Mouse (Mus musculus) brown adipose tissue, adult 24 weeks (tissue): Measurements from ENCODE around the gene Igsf8. TPM values are rescaled to one million over a fixed set of nuclear protein-coding genes. Genes with fewer than 3 reads are reported as not detected.
A peak's percentile ranks its signal among the peaks of the same experiment; 100 is the strongest.

Source experiments
- H3K27ac ChIP-seq: fragments of 200-500 bp; replicated peaks from 2 replicates; pipeline ENCODE4 v1.5.1; 2012; ENCODE audit warnings: low read depth, mild to moderate bottlenecking, low read length
- H3K4me1 ChIP-seq: fragments of 200-500 bp; 2 replicates; pipeline ENCODE4 v1.6.1; 2012; ENCODE audit warnings: low read length, mixed read lengths; ENCODE audit not compliant: control insufficient read depth, insufficient read depth, insufficient read length
- H3K4me3 ChIP-seq: fragments of 200-500 bp; 2 replicates; pipeline ENCODE4 v1.5.1; 2012; ENCODE audit warnings: low read depth, mild to moderate bottlenecking, low read length, moderate library complexity; ENCODE audit not compliant: insufficient read depth
- polyA plus RNA-seq: library from polyadenylated mRNA; stranded (reverse); fragments of >200 nt; gene quantifications from 2 replicates; pipeline ENCODE4 v1.2.4, GENCODE M21; 2012; ENCODE audit not compliant: missing spikeins, insufficient read depth, insufficient read length

Igsf8 gene
- polyA plus RNA-seq, 1 experiment, result 10.5 TPM

DNA sequence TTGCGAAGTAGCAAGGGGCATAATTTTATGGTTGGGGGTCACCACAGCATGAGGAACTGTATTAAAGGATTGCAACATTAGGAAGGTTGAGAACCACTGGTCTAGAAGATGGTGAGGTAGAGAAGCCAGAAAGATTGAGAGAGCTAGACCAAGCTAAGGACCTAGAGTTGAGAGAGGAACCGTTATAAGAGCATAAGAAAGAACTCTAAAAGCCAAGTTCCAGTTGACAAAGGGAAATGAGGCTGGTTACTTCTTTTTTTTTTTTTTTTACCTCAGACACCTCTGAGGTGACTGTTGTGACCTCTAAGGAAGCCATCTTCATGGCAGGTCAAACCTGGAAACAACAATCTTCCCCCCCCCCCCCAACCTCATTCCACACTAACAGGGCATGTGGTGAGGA lies 43.7 kb downstream of the Igsf8 start:
- Histone ChIP-seq H3K4me3 (no peak overlapping the region), H3K4me1 (peaks cover 10% of the 10 kb centered on the region; the same call in 1 of the 2 replicates), H3K27ac (no peak overlapping the region)

DNA sequence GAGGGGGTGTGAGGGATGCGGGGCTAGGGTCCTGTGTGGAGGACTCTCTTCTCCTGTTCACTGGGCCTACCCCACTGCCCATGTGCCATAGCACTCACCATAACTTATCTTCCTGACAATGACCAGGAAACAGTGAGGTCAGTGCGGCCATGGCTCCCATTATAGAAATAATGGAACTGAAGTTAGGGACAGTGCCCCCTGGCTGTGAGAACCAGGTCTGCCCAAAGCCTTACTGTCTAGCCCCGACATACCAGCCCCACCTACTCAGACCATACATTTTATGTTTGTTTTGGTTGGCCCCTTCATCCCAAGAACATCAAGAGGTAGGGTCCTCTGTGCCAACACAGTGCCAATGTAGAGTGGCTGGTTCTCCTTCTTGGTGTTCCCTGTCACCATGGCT lies 44.2 kb downstream of the Igsf8 start:
- no peak overlapping the region for H3K27ac ChIP-seq
- H3K4me1 ChIP-seq, result peaks cover 7% of the 10 kb centered on the region; the same call in 1 of the 2 replicates
- H3K4me3 ChIP-seq, result no peak overlapping the region

DNA sequence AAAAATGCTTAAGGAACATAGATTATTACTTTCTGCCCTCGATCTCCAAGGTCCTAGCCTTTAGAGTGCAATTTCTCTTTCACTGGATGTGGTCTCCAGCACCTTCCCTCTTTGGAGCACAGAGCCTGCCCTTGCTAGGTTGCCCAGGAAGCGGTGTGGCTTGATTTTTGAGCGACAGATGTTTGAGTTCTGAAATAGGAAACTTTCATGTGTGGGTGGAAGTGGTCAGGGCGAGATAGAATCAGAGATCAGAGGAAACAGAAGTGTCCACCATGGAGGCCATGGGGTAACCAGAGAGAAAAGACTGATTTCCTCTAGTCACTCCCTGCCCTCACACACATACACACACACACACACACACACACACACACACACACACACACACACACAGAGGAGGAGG lies 44.8 kb downstream of the Igsf8 start:
- Histone ChIP-seq H3K4me1 (0 out of 2 replicates have a peak, but pooled peaks cover 2% of the 10 kb centered on the region), H3K27ac (no peak overlapping the region), H3K4me3 (no peak overlapping the region)

DNA sequence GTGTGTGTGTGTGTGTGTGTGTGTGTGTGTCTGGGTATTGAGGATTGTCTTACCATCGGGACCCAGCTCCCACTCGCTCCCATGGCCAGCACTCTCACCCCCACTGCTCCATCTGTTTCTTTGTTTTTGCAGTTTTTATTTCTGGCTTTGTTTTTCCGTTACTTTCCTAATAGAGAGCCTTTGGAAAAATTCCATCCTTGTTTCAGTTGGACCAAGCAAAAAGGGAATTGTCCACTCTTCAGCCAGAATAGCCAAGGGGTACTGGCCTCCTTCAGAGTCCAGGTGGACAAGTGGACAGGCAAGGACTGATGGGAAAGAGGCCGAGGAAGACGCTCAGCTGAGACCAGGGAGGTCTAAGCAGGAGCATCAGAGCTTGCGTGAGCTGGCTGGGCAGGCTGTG lies 45.4 kb downstream of the Igsf8 start:
- Histone ChIP-seq H3K4me1 (0 out of 2 replicates have a peak, but pooled peaks cover 2% of the 10 kb centered on the region), H3K4me3 (no peak overlapping the region), H3K27ac (no peak overlapping the region)

DNA sequence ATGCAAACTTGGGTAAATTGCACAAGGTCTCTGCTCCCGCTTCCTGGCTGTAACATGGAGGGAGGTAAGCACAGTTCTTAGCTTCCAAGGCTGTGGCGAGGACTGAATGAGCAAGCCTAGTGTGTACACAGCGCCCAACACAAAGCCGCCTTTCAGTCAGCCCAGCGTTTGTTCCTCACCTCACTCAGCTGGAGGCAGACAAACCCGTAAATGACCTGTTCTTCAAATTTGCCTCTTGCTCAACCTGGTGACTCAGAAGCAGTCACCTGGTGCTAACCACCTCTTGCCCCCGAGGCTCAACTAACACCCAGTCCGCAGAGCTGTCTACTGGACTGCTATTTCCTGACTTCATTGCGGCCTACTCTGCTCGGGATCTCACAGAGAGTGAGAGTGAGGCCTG lies 46.5 kb downstream of the Igsf8 start:
- Histone ChIP-seq H3K4me1 (0 out of 2 replicates have a peak, but pooled peaks cover 5% of the 10 kb centered on the region), H3K4me3 (no peak overlapping the region), H3K27ac (no peak overlapping the region)

DNA sequence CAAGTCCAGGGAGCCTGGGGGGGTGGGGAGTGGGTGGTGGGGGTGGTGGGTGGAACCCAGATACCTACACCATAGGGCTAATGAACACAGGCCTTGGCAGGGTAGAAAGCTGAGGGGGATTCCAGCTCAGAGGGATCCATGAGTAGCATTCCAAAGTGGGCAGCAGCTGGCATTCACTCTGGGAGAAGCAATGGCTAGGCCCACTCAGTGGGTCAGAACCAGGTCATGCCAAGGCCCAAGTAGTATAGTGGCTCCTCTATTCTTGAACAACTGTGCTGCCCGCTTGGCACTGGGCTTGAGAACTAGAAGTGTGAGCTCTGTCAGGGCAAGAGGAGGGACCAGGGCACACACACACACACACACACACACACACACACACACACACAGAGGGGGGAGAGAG lies 47.0 kb downstream of the Igsf8 start:
- H3K27ac ChIP-seq, result no peak overlapping the region

DNA sequence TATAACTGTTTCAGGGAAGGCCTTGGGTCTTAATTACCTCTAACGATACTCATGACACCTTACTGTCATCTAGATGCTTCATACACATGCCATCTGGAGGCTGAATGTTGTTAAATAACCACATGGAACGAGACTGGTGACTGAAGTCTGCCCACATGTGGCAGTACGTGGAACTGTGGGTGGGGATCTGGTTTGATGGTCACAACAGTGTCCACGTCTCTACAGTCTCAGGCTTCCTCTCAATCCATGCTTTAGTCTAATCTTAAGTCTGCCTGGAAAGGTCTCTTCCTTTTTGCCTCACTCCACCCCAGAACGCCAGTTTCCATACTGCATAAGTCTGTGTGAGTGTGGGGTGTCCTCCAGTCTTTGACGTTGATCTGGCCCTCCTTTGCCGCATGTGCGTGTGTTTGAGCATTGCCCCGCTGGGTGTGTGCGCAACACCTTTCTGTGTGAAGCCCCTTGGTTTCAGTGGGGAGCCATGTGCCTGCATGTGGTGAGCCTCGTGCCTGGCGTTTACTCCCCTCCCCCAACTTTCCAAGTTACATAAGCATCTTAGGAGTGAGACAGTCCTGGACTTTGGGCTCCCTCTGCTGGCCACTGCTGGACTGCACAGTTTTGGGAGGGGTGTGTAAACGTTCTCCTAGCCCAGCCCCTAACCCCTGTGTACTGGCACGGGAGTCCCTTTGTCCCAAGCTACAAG lies 48.4 kb downstream of the Igsf8 start:
- Histone ChIP-seq H3K27ac (peak overlapping the region; percentile 94), H3K4me1 (0 out of 2 replicates have a peak, but pooled peaks cover 7% of the 10 kb centered on the region), H3K4me3 (peak overlapping the region; percentile 49)

More for the DNA sequence above, 47.0 kb downstream of the Igsf8 start:
- Histone ChIP-seq H3K4me1 (0 out of 2 replicates have a peak, but pooled peaks cover 3% of the 10 kb centered on the region), H3K4me3 (no peak overlapping the region)

DNA sequence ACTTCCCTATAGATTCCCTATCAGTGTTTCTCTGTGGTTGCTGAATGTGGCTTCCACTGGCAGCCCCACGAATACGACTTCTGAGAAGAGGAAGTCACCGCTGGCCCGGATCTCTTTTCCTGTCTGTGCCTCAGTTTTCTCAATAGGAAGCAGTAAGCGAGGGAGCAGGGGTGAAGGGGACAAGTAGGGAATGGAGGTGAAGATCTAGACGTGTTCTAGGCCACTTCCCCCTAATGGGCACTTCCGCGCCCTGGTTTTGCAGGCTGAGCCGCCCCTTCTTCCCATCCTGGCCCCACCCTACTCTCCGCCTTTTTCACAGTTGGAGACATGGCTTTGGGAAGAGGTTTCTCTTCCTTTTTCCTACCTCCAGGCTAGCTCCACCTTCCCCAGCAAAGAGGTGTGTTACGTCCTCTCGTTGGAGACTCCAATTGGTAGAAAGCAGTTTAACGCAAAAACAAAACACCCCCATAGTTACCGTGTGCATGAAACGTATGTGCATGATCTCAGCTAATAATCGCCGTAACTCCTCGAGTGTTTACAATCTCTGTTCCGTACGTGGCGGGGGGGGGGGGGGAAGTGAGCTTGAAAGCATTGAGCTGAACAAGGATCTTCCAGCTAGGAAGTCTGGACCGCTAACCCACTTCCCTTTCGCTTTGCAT lies 49.9 kb downstream of the Igsf8 start:
- Histone ChIP-seq H3K4me1 (0 out of 2 replicates have a peak, but pooled peaks cover 7% of the 10 kb centered on the region), H3K4me3 (peak overlapping the region; percentile 58), H3K27ac (peak overlapping the region; percentile 62)

DNA sequence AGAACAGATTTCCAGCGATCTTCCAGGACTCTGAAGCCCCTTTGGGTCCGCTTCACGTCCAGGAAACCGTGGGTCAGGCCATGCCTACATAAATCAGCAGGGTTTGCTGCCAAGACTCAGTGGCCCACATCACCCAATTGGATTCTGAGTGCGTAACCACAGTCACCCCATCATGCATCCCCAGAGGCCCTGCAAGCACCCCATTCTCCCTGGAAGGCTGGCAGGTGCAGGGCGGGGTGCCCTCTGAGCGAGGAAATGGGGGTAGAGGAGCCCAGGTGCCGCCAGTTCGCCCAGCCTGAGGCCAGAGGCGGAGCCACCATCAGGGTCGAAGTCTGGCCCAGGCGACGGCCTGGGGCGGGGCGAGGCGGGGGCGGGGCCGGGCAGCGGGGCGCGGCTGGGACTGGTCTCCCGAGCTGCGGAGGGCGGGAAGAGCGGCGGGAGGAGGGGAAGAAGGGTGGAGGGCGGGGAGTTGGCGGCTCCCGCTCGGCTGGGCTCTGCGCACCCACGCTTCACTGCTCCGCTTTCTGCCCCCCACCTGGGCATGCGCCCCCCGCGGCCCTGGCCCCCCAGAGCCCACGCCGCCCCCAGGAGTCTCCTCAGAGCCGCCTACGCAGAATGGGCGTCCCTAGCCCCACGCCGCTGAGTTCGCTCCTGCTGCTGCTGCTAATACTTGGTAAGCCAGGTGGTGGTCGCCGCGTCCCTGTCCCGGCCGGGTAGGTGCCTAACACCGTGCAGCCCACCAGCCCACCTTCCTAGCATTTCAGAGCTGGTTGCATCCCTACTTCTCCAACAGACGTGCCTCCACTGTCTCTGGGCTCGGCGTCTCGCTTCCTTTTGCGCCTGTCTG lies 50.7 kb downstream of the Igsf8 start:
- H3K27ac ChIP-seq, result peak overlapping the region; percentile 62
- H3K4me1 ChIP-seq, result 0 out of 2 replicates have a peak, but pooled peaks cover 7% of the 10 kb centered on the region
- H3K4me3 ChIP-seq, result peak overlapping the region; percentile 72

DNA sequence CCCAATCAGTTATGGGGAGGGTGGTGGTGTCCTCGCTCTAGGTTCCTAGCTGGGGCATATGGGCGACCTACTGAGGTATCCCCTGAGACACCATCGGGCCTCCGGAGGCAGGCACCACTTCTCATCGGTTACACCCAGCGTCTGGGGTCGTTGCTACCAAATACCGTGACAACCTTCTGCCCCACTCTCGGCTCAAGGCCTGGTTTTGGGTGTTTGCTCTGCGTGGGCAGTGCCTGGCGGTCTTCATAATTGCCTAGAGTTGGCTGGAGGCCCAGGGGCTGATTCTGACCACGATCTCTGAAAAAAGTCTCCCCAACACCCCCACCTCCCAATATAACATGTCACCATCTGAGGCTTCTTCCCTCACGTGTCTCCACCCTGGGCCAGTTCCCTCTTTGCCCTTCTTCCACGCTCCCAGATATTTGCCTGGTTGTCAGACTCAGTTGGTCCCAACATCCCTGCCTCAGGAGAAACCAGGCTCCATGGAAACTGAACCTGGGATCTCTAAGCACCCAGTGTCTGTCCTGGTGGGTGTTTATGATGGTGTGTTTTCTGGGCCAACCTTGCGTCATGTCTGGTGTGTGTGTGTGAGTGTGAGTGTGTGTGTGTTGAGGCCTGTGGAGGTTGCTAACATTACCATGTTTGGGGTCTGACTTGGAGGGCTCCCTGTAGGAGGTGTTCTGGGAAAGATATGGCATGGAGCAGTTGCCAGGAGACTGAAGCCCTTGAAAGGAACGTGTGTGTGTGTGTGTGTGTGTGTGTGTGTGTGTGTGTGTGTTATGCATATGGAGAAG lies 51.5 kb downstream of the Igsf8 start:
- Histone ChIP-seq H3K4me3 (peak overlapping the region; percentile 72), H3K4me1 (0 out of 2 replicates have a peak, but pooled peaks cover 7% of the 10 kb centered on the region), H3K27ac (no peak overlapping the region)

DNA sequence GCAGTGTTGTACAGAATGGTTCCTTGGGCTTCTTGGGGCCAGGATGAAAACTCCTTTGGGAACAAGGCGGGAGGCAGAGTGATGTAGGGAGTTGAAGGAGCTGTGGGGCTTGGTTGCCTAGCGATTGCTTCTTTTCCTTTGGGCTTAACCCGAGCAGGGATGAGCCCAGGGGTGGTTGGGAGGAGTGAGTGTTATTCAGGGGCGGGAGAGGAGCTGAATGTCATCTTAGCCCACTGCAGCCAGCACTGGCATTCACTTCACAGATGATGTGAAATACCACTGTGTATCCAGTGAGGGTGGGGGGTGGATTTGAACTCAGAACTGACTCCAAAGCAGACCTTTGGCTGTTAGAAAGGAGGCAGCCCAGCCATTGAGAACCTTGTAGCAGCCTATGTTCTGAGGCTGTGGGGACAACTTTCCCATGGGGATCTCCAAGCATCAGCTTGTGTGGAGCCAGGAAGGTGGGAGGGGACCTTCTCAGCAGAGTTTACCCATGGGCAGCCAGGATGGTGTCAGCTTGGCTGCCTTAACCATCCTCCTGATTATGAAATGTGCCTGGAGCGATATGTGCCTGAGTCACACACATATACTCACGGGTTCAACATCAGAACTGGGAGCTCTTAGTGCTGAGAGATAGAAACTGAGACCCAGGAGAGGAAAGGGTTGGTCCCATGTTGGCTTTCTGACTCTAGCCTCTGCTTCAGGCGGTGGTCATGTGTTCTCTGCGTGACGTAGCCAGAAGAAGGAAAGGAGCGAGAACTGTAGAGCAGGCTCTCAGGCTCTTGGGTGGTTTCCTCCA lies 52.4 kb downstream of the Igsf8 start:
- Histone ChIP-seq H3K4me3 (peak overlapping the region; percentile 7; the same call in 1 of the 2 replicates), H3K27ac (no peak overlapping the region), H3K4me1 (0 out of 2 replicates have a peak, but pooled peaks cover 7% of the 10 kb centered on the region)

DNA sequence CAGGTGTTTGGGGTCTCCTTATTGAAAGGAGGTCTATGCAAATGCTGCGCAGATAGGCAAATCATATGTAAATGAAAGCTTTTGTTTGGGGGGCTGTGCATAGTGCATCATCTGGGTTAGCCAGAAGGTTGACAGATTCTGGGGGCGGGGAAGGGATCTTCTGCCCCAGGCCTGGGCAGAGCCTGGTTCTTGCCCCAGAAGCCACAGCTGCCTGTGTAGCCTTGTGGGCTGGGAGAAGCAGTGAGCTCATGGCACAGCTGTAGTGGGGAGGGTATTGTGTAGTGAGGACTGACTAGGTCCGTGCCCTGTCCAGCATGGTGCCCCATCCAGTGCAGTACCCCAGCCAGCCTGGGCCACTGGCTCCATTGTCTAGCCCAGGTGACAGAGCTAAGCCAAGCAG lies 53.5 kb downstream of the Igsf8 start:
- Histone ChIP-seq H3K4me1 (0 out of 2 replicates have a peak, but pooled peaks cover 7% of the 10 kb centered on the region), H3K27ac (no peak overlapping the region), H3K4me3 (no peak overlapping the region)

DNA sequence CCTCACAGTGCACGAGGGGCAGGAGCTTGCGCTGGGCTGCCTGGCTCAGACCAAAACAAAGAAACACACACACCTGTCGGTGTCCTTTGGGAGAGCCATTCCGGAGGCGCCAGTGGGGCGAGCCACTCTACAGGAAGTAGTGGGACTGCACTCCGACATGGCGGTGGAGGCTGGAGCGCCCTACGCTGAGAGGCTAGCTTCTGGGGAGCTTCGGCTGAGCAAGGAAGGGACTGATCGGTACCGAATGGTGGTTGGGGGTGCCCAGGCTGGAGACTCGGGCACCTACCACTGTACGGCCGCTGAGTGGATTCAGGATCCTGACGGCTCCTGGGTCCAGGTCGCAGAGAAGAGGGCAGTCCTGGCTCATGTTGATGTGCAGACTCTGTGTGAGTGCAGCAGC lies 56.0 kb downstream of the Igsf8 start:
- H3K4me3 ChIP-seq, result no peak overlapping the region
- H3K27ac ChIP-seq, result no peak overlapping the region
- 0 out of 2 replicates have a peak, but pooled peaks cover 7% of the 10 kb centered on the region for H3K4me1 ChIP-seq

DNA sequence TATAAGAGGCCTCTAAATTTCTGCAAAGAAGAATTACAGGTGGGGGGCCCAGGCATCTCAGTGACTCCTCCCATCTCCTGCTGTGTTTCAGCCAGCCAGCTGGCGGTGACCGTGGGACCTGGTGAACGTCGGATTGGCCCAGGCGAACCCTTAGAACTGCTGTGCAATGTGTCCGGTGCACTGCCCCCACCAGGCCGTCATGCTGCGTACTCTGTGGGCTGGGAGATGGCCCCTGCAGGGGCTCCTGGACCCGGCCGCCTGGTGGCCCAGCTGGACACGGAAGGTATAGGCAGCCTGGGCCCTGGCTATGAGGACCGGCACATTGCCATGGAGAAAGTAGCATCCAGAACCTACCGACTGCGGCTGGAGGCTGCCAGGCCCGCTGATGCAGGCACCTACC lies 56.5 kb downstream of the Igsf8 start:
- Histone ChIP-seq H3K4me1 (0 out of 2 replicates have a peak, but pooled peaks cover 4% of the 10 kb centered on the region), H3K27ac (no peak overlapping the region), H3K4me3 (no peak overlapping the region)
